Mouse (Mus musculus): ENCODE data around the gene Pam. TPM values are rescaled to one million over a fixed set of nuclear protein-coding genes. Genes with fewer than 3 reads are reported as not detected.

Pam gene
- polyA plus RNA-seq (2012; rRNA removed; ENCODE audit: low replicate concordance): 26.6 and 165 TPM in 2 replicates

GRCm38 (mm10) chr1:98095246-98095990 is at the start of gene Pam:
Gene Pam, minus strand, starts transcription at chr1:98095646.

GRCm38 (mm10) chr1:97769904-97770753 is 325.3 kb downstream of the Pam start, which contains the start of the genes Gin1 and Ppip5k2:
Gene Gin1, plus strand, starts transcription at chr1:97770172.
Gene Ppip5k2, minus strand, starts transcription at chr1:97770411.

Data from mammary gland, adult 2 months (tissue).